Mouse (Mus musculus): ENCODE data around the gene Cd84.

DNA sequence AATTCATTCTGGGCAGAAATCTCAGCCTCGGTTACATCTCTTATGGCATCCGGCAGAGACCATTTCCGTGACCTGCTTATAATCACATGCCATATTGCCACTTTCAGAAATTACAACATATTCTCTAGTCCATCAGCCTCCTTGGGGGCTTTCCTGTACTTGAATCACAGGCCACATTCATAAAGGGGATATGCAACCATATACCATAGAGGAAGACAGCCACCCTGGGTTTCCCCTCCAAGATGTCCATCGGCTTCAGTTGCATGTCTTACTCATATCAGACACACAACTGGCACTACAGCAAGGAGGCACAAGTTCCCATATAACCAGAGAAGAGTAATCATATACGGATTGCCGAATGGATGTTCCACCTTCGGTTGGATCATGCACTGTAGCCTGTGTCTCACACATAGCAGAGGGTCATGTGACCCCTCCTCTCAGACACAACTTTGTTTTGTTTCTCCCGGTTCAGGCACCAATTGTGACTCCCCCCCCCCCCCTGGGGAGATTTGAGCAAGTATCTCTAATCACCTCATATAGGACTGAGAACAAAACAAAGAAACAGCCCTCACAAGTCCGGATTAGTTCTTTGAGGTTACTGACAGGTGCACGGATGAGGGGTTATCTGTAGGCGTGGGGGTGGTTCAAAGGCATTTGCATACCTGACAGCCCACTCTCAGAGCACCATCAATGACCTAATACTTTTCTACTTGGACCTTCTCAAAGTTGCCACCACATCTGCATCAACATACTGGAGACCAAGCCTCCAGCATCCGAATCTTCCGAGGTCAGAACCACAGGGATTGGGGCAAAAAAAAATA, 76.4 kb downstream of the Cd84 start:
- TF ChIP-seq POLR2A (IDR thresholded peaks at IDR 0.05; ENCODE audit: borderline replicate concordance, low read depth, low read length) (no peak), CTCF (IDR thresholded peaks at IDR 0.05; ENCODE audit: low read depth, low read length) (no peak)

Measured in bone marrow macrophage, adult 2 months (primary cell).